ENCODE assay signal across 15 mouse cellular contexts in genomic region chr9:30618181-30618580, GRCm38 (mm10).
DNase-seq lines count a peak whose midpoint lies in the region.
"Had no signal": no experiment of that assay in that cellular context is flagged by ENCODE, and none has a peak within 500 bp of the region (broad histone marks: within the 10 kb centered on the region; RNA-seq: fewer than 3 reads in every experiment).

No protein-coding gene starts in this region.

- DNase-seq in heart, adult 11 months = peak; percentile 76
- DNase-seq in heart, postnatal 4 days = no peak
- peak; percentile 5 for DNase-seq in 3T3-L1 (ENCODE audit: low read depth, low spot score)
- peak; percentile 67 for DNase-seq in fibroblast of lung, adult 2 months (ENCODE audit: low read depth)
- DNase-seq in cerebellum, postnatal 4 days (ENCODE audit: low spot score in 2 of 2) = no peak
- DNase-seq: adrenal gland, adult 2 months; adrenal gland, postnatal 10 days; adrenal gland, postnatal 25 days; cerebellum, adult 11 months; cerebellum, adult 18-20 months; cerebellum, adult 8-10 months; cerebellum, adult 9-11 months; cerebellum, postnatal 14 days; cerebellum, postnatal 36 days; forebrain, postnatal 0 days had no signal

Comparison
In these comparisons a context has a peak if more than half of its experiments do, and no peak if none do; other contexts are left out.
1. DNase-seq: peak in heart, adult 11 months (single experiment), 3T3-L1 (single experiment) and fibroblast of lung, adult 2 months (single experiment); none in heart, postnatal 4 days (single experiment) and cerebellum, postnatal 4 days (0 of 2).